Mouse (Mus musculus) kidney, embryonic 14.5 days (tissue): Measurements from ENCODE around the gene Dnah7b. TPM values are rescaled to one million over a fixed set of nuclear protein-coding genes. Genes with fewer than 3 reads are reported as not detected.
"Not testable (repeated sequence)": the region's sequence is repeated elsewhere in the genome, so short reads cannot be mapped to it uniquely, and the experiment has no call there.

Source experiments
- ATAC-seq: fragments of 200-750 bp; cut with Nextera tagmentation; 2 replicates; pipeline ENCODE4 v1.8.0; 2017; ENCODE audit warnings: moderate number of reproducible peaks, mild to moderate bottlenecking, moderate TSS enrichment, moderate library complexity; ENCODE audit not compliant: low FRiP score, low TSS enrichment
- H3K27ac ChIP-seq: fragments of 300-500 bp; sonication (generic); 2 replicates; pipeline ENCODE4 v1.5.1; 2014; ENCODE audit warnings: low read depth, mild to moderate bottlenecking, low read length, moderate library complexity, mixed read lengths
- H3K27me3 ChIP-seq: fragments of 300-500 bp; sonication (generic); 2 replicates; pipeline ENCODE4 v1.6.1; 2014; ENCODE audit warnings: mild to moderate bottlenecking, low read length; ENCODE audit not compliant: control insufficient read depth, insufficient read depth
- H3K36me3 ChIP-seq: fragments of 300-500 bp; sonication (generic); 2 replicates; pipeline ENCODE4 v1.6.1; 2014; ENCODE audit warnings: low read length, mixed read lengths; ENCODE audit not compliant: control insufficient read depth, insufficient read depth
- H3K4me1 ChIP-seq: fragments of 300-500 bp; sonication (generic); 2 replicates; pipeline ENCODE4 v1.6.1; 2014; ENCODE audit warnings: low read length, mixed read lengths; ENCODE audit not compliant: control insufficient read depth, insufficient read depth
- H3K4me2 ChIP-seq: fragments of 300-500 bp; sonication (generic); replicated peaks from 2 replicates; pipeline ENCODE4 v1.6.1; 2014; ENCODE audit warnings: low read depth, mild to moderate bottlenecking, low read length
- H3K4me3 ChIP-seq: fragments of 300-500 bp; sonication (generic); 2 replicates; pipeline ENCODE4 v1.5.1; 2014; ENCODE audit warnings: mild to moderate bottlenecking, low read length
- H3K9ac ChIP-seq: fragments of 300-500 bp; sonication (generic); 2 replicates; pipeline ENCODE4 v1.6.1; 2014; ENCODE audit warnings: low read depth, mild to moderate bottlenecking, low read length, moderate library complexity
- H3K9me3 ChIP-seq: fragments of 300-500 bp; sonication (generic); 2 replicates; pipeline ENCODE4 v1.6.1; 2016; ENCODE audit warnings: low read length; ENCODE audit not compliant: control insufficient read depth
- WGBS: fragments of 180-500 bp; shearing (Covaris S2); extraction: QIAGEN DNeasy Blood & Tissue Kit; methylation state at CpG from one replicate; pipeline ENCODE4 v1.1.7; 2014; 5-methylcytosine and 5-hydroxymethylcytosine counted together
- polyA plus RNA-seq: library from polyadenylated mRNA; unstranded; fragments of >200 nt; fragmentation: Nextera tagmentation; extraction: Ambion mirVana; gene quantifications from 2 replicates; pipeline ENCODE4 v1.2.1, GENCODE M21; 2014

Dnah7b gene
- 3.5 and 3.6 TPM in 2 replicates for polyA plus RNA-seq

DNA sequence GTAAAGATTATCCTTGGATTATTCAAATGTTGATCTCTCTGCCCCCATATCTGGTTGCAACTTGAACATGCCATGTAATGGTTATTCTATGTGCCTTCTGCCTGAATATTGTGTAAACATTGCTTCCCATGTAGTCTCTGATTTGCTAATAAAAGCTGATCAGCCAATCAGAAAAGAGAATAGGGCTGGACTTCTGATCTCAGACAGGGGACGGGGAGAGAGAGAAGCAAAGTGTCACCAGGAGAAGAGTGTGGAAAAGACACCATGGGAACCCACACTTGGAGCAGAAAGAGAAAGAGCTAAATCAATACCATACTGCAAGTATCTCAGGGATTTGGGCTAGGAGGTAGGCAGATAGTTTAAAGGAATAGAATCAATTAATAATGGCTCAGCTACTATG, at the start of gene Dnah7b:
Dnah7b (plus strand) TSS at position 301 of the 400 bp plus-strand sequence.
- peak; percentile 3; the same call in 1 of the 2 replicates for ATAC-seq
- no peaks in the 10 kb centered on the region for H3K36me3 ChIP-seq
- peak within 1 kb of the TSS; percentile 61 for H3K4me2 ChIP-seq
- peak within 1 kb of the TSS; percentile 78 for H3K9ac ChIP-seq
- H3K9me3 ChIP-seq, result no peaks in the 10 kb centered on the region
- WGBS, result 48% methylated on average over 1 of the region's 1 CpGs
- H3K4me1 ChIP-seq, result no peaks in the 10 kb centered on the region
- no peaks in the 10 kb centered on the region for H3K27me3 ChIP-seq
- H3K4me3 ChIP-seq, result peak within 1 kb of the TSS; percentile 56
- H3K27ac ChIP-seq, result peak within 1 kb of the TSS; percentile 90

DNA sequence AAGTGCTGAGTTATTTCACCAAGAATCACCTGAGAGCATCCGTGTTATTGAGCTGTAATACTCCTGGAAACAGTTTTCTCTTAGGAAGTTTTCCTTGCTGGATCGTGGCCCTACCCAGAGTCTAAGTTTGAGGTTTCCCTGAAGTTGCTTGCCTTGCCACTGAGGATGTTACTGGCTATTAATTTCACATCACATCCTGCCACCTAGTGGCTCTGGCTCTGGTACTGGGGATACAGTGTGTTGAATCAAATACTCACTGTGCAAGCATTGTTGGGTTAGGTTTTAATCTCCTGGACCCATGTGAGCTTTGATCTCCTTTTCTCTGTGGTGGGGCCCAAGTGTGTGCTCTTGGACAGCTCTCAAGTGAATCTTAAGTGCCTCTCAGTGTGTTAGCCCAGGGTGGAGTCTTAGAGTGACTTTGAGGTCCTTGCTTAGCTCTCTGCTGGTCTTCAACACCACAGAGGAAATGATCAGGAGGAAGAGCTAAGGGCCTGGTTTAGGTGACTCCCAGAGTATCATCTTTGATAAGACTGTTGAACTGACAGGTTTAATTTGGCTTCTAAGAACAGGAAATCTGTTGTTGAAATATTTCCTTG, 47.6 kb upstream of the Dnah7b start:
- H3K9me3 ChIP-seq, result no peaks in the 10 kb centered on the region
- H3K4me2 ChIP-seq, result no peak overlapping the region
- peak; percentile 79; the same call in 1 of the 2 replicates for ATAC-seq
- no peaks in the 10 kb centered on the region for H3K27me3 ChIP-seq
- 48% methylated on average over 2 of the region's 2 CpGs for WGBS
- no peak overlapping the region for H3K4me3 ChIP-seq
- H3K4me1 ChIP-seq, result no peaks in the 10 kb centered on the region
- no peak overlapping the region for H3K9ac ChIP-seq
- H3K27ac ChIP-seq, result no peak overlapping the region
- no peaks in the 10 kb centered on the region for H3K36me3 ChIP-seq

DNA sequence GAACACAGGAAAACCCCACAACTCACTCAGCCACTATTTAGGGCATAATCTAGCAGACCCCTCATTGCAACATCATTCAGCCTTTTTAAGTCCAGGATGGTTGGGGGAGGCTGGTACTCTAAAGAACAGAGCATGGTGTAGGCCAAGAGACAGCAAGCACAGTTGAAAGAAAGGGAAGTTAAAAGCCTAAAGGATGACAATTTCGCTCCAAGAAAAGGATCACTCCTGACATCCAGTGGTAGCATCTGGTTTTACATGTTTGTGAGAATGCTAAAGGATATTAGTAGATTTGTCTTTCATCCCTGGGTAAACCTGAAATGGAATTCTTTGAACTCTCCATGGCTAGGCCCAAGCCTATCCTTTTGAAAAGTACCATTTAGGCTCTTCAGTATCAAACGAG, 43.9 kb upstream of the Dnah7b start:
- H3K36me3 ChIP-seq, result no peaks in the 10 kb centered on the region
- WGBS, result 32% methylated on average over 2 of the region's 2 CpGs
- 0 out of 2 replicates have a peak, but pooled peaks have one; percentile 25 for ATAC-seq

DNA sequence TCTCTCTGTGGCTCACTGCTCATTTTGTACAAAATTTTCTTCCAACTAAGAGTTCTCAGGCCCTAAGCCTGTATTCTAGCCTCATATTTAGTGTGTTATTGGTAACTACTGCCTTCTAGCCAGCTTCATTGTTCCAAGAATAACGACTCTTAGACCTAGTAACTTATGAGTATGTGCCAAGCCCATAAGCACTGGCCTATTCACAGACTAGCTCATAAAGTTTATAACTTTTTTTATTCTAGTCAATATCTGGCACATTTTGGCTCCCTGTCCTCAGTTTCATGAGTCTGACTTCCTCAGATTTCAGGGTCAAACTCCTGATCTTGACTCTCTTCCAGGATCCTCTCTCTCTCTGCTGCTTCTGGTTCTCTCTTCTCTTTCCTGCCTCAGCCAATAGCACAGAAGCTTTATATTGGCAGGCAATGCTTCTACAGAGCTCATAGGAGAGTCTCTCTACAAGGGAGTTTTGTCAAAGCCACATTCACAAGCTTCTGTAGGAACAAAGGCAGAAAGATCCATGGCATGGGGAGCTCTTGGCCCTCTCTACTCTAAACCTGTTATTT, 34.0 kb upstream of the Dnah7b start:
- Histone ChIP-seq H3K4me3 (no peak overlapping the region), H3K4me1 (no peaks in the 10 kb centered on the region), H3K9me3 (no peaks in the 10 kb centered on the region), H3K4me2 (no peak overlapping the region), H3K27me3 (no peaks in the 10 kb centered on the region), H3K27ac (no peak overlapping the region), H3K9ac (no peak overlapping the region), H3K36me3 (no peaks in the 10 kb centered on the region)
- 82% methylated on average over 1 of the region's 1 CpGs for WGBS
- ATAC-seq, result no peak

More for the DNA sequence above, 43.9 kb upstream of the Dnah7b start:
- Histone ChIP-seq H3K4me1 (no peaks in the 10 kb centered on the region), H3K9ac (no peak overlapping the region), H3K27me3 (no peaks in the 10 kb centered on the region), H3K4me2 (no peak overlapping the region), H3K27ac (no peak overlapping the region), H3K9me3 (no peaks in the 10 kb centered on the region), H3K4me3 (no peak overlapping the region)

DNA sequence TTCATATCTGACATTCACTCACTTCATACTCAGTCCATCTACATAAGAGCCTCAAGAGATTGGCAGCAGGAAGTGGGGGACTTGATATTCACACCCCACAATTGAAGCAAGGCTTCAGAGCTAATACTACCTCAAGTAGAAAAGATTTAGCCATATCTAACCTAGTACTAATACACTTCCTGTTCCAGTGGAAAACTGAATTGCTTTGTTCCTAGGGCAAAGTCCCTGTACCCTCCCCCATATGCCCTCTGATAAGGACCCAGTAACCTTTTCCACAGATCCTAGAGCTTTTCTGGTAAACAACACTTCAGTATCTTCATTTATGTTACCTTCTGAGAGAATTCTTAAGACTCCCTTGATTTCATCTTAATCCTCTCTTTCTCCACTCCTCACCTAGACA, 17.9 kb upstream of the Dnah7b start:
- Histone ChIP-seq H3K36me3 (no peaks in the 10 kb centered on the region), H3K4me2 (no peak overlapping the region), H3K9me3 (no peaks in the 10 kb centered on the region), H3K4me3 (no peak overlapping the region), H3K9ac (no peak overlapping the region), H3K27ac (no peak overlapping the region), H3K27me3 (no peaks in the 10 kb centered on the region), H3K4me1 (no peaks in the 10 kb centered on the region)
- no peak for ATAC-seq

DNA sequence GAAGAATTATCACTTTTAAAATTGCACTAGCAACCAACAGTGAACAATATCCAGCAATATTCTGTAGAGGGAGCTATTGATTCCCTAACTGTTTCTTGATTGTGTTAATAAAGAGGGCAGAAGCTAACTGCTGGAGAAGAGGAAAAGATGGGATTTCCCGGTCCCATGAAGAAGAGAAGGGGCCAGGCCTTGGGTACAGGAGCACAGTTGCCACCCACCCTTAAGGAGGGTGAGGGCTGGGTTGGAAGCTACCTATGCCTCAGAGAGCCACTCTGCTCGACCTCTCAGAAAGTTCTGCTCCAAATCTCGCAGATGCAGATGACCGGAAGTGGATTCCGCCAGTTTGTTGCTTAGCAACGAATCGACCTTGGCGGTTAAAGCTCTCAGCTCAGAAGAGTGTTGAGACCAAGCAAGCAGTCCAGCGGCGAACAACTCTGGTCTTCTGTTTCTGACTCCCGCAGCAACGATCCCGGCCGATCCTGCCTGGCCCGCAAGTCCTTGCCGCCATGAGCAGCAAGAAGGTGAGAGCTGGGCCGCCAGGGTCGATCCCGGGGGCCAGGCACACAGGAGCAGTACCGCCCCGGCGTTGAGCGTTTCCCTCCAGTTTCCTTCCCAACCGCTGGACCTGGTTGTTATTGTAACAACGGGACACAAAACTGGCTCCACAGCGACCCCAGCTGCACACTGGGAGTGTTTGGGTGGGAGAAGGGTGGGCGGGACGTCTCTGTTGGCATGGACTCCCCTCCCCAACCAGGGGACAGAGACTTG, 553 bp downstream of the Dnah7b start:
- H3K36me3 ChIP-seq, result no peaks in the 10 kb centered on the region
- peak overlapping the region; percentile 78 for H3K9ac ChIP-seq
- peak overlapping the region; percentile 90 for H3K27ac ChIP-seq
- peak overlapping the region; percentile 56 for H3K4me3 ChIP-seq
- ATAC-seq, result peak; percentile 95
- no peaks in the 10 kb centered on the region for H3K9me3 ChIP-seq
- under 1% methylated on average over 28 of the region's 28 CpGs for WGBS
- peak overlapping the region; percentile 61 for H3K4me2 ChIP-seq
- H3K4me1 ChIP-seq, result no peaks in the 10 kb centered on the region
- H3K27me3 ChIP-seq, result no peaks in the 10 kb centered on the region

DNA sequence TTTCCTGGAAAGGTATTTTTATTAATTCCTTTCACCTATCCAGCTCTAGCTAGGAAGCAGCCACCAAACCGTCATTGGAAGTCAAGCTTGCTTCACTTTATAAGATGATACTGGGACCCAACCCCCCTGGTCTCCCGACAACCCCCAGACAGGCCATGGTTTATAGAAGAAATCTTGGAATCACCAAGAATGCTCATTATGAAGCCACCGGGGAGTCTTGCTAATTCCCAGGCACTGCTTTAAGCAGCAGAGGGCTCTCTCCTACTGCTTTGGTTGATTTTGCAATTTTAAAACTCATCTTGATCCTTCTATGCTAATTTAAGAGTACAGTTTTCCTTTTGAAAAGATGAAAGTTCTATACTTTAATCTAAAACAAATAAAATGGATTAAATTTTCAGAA, 2.7 kb downstream of the Dnah7b start:
- H3K27me3 ChIP-seq, H3K4me3 ChIP-seq, H3K4me2 ChIP-seq, H3K27ac ChIP-seq, H3K36me3 ChIP-seq, H3K4me1 ChIP-seq, H3K9me3 ChIP-seq, H3K9ac ChIP-seq, ATAC-seq: not testable (repeated sequence)
- 90% methylated on average over 3 of the region's 3 CpGs for WGBS

DNA sequence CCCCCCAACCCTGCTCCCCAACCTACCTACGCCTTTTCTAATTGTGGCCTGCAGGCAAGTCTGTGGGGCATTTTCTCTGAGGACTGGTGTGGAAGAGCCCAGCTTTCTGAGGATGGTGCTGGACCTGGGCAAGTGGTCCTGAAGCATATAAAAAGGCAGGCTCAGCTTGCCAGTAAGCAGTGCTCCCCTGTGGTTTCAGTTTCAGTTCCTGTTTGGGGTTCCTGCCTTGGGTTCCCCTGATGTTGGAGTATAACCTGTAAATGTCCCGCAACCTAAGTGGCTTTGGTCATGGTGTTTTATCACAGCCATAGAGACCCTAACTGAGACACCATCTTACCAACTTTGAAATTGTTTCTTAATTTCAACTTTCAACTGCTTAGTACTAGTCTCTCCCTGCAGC, 11.8 kb downstream of the Dnah7b start:
- H3K27ac ChIP-seq, result no peak overlapping the region
- no peak for ATAC-seq
- H3K4me2 ChIP-seq, result no peak overlapping the region
- no peak overlapping the region for H3K4me3 ChIP-seq
- WGBS, result 95% methylated on average over 2 of the region's 2 CpGs
- H3K9me3 ChIP-seq, result no peaks in the 10 kb centered on the region
- H3K9ac ChIP-seq, result no peak overlapping the region
- H3K4me1 ChIP-seq, result no peaks in the 10 kb centered on the region
- no peaks in the 10 kb centered on the region for H3K27me3 ChIP-seq
- no peaks in the 10 kb centered on the region for H3K36me3 ChIP-seq

DNA sequence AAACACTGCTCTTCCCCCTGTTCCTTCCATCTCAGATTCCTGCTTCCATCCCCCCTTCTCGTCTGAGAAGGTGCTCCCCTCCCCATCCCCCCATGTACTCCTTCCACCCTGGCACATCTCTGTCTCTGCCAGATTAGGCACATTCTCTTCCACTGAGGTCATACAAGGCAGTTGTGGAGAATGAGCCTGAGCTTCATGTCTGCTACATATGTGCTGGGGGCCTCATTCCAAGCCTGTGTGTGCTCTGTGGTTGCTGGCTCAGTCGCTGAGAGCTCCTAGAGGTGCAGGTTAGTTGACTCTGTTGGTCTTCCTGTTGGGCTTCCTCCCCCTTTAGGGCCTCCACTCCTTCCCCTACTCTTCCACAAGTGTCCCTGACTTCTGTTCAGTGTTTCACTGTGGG, 34.4 kb downstream of the Dnah7b start:
- 78% methylated on average over 2 of the region's 2 CpGs for WGBS
- H3K4me1 ChIP-seq, result no peaks in the 10 kb centered on the region
- ATAC-seq, result no peak
- H3K9me3 ChIP-seq, result no peaks in the 10 kb centered on the region
- H3K27me3 ChIP-seq, result no peaks in the 10 kb centered on the region
- no peak overlapping the region for H3K27ac ChIP-seq
- no peak overlapping the region for H3K9ac ChIP-seq
- no peak overlapping the region for H3K4me3 ChIP-seq
- H3K4me2 ChIP-seq, result no peak overlapping the region
- no peaks in the 10 kb centered on the region for H3K36me3 ChIP-seq
